ENCODE assay signal across 11 mouse cellular contexts in genomic region chr9:95598179-95598721, GRCm38 (mm10). TPM values are rescaled to one million over a fixed set of nuclear protein-coding genes. Genes with fewer than 3 reads are reported as not detected.
DNase-seq lines count a peak whose midpoint lies in the region; ATAC-seq and TF ChIP-seq lines count a peak whose summit lies in the region.
"Had no signal": no experiment of that assay in that cellular context is flagged by ENCODE, and none has a peak within 500 bp of the region (broad histone marks: within the 10 kb centered on the region; RNA-seq: fewer than 3 reads in every experiment).

No protein-coding gene starts in this region.

- no peaks in the 10 kb centered on the region for H3K9me3 ChIP-seq in midbrain, embryonic 13.5 days
- no peaks in the 10 kb centered on the region for H3K9me3 ChIP-seq in midbrain, embryonic 10.5 days (replicated peaks)
- no peaks in the 10 kb centered on the region for H3K9me3 ChIP-seq in intestine, postnatal 0 days (ENCODE audit: control insufficient read depth)
- no peaks in the 10 kb centered on the region for H3K9me3 ChIP-seq in stomach, embryonic 16.5 days (replicated peaks; ENCODE audit: control insufficient read depth, low read length)

- peak overlapping the region; percentile 6; the same call in 1 of the 2 replicates for H3K4me3 ChIP-seq in heart, adult 2 months
- no peak overlapping the region for H3K4me3 ChIP-seq in midbrain, embryonic 13.5 days (replicated peaks)
- H3K4me3 ChIP-seq in midbrain, embryonic 10.5 days = no peak overlapping the region
- peak overlapping the region; percentile 25 for H3K4me3 ChIP-seq in intestine, postnatal 0 days (ENCODE audit: low read depth, low read length)
- H3K4me3 ChIP-seq in stomach, embryonic 16.5 days (replicated peaks; ENCODE audit: low read length) = peak overlapping the region; percentile 11; the same call in 1 of the 2 replicates

- DNase-seq in heart, adult 2 months = no peak
- no peak for DNase-seq in heart, adult 8-10 months (ENCODE audit: low spot score)
- no peak for DNase-seq in midbrain, embryonic 10.5 days (ENCODE audit: low spot score)
- DNase-seq in left cerebral cortex, postnatal 10 days (ENCODE audit: extremely low spot score in 1 of 2, low spot score in 2 of 2) = no peak
- DNase-seq in adrenal gland, postnatal 10 days = no peak
- DNase-seq: cerebellum, postnatal 14 days; thymus, adult 2 months had no signal

- no peak overlapping the region for H3K27ac ChIP-seq in heart, adult 2 months
- H3K27ac ChIP-seq in midbrain, embryonic 13.5 days = no peak overlapping the region
- no peak overlapping the region for H3K27ac ChIP-seq in midbrain, embryonic 10.5 days (replicated peaks)
- H3K27ac ChIP-seq in intestine, postnatal 0 days (ENCODE audit: low read depth, low read length) = peak overlapping the region; percentile 78
- H3K27ac ChIP-seq in stomach, embryonic 16.5 days (ENCODE audit: low read length) = no peak overlapping the region

- TF ChIP-seq EP300 in heart, adult 2 months (IDR thresholded peaks at IDR 0.05; ENCODE audit: insufficient read depth, low read depth, low read length) = no peak

- ATAC-seq in midbrain, embryonic 13.5 days = no peak
- peak; percentile 53 for ATAC-seq in intestine, postnatal 0 days
- ATAC-seq in stomach, embryonic 16.5 days (ENCODE audit: insufficient read depth, low FRiP score) = no peak

- no peaks in the 10 kb centered on the region; the same call in 1 of the 2 replicates for H3K4me1 ChIP-seq in heart, adult 2 months (ENCODE audit: control insufficient read depth, insufficient read depth, low read length)
- H3K4me1 ChIP-seq in midbrain, embryonic 13.5 days (replicated peaks) = no peaks in the 10 kb centered on the region
- H3K4me1 ChIP-seq in midbrain, embryonic 10.5 days = no peaks in the 10 kb centered on the region
- H3K4me1 ChIP-seq in intestine, postnatal 0 days (replicated peaks; ENCODE audit: control insufficient read depth, insufficient read depth, low read length) = no peaks in the 10 kb centered on the region
- H3K4me1 ChIP-seq in stomach, embryonic 16.5 days (ENCODE audit: control insufficient read depth, insufficient read depth, low read length) = peaks cover 5% of the 10 kb centered on the region; the same call in 1 of the 2 replicates

- H3K36me3 ChIP-seq in heart, adult 2 months (ENCODE audit: control insufficient read depth, insufficient read depth, low read length) = no peaks in the 10 kb centered on the region
- no peaks in the 10 kb centered on the region for H3K36me3 ChIP-seq in midbrain, embryonic 13.5 days
- H3K36me3 ChIP-seq in midbrain, embryonic 10.5 days = no peaks in the 10 kb centered on the region
- H3K36me3 ChIP-seq in intestine, postnatal 0 days (ENCODE audit: control insufficient read depth, insufficient read depth) = no peaks in the 10 kb centered on the region
- H3K36me3 ChIP-seq in stomach, embryonic 16.5 days (ENCODE audit: control insufficient read depth, insufficient read depth, low read length) = no peaks in the 10 kb centered on the region

- H3K4me2 ChIP-seq in midbrain, embryonic 13.5 days (replicated peaks) = 0 out of 2 replicates have a peak overlapping the region, but pooled peaks have one; percentile 5
- peak overlapping the region; percentile 62 for H3K4me2 ChIP-seq in intestine, postnatal 0 days (replicated peaks; ENCODE audit: low read depth)
- H3K4me2 ChIP-seq in stomach, embryonic 16.5 days (ENCODE audit: low read depth, low read length) = peak overlapping the region; percentile 40

- H3K27me3 ChIP-seq in heart, adult 2 months (ENCODE audit: control insufficient read depth, insufficient read depth, low read length) = no peaks in the 10 kb centered on the region
- H3K27me3 ChIP-seq in midbrain, embryonic 13.5 days = no peaks in the 10 kb centered on the region
- H3K27me3 ChIP-seq in midbrain, embryonic 10.5 days (ENCODE audit: low read depth, poor library complexity, severe bottlenecking) = peaks cover 8% of the 10 kb centered on the region; the same call in 1 of the 2 replicates
- H3K27me3 ChIP-seq in intestine, postnatal 0 days (replicated peaks; ENCODE audit: control insufficient read depth, insufficient read depth, low read length) = no peaks in the 10 kb centered on the region
- peaks cover 7% of the 10 kb centered on the region; the same call in 1 of the 2 replicates for H3K27me3 ChIP-seq in stomach, embryonic 16.5 days (ENCODE audit: control insufficient read depth, insufficient read depth, low read length)

- no peak for TF ChIP-seq CTCF in heart, adult 2 months (IDR thresholded peaks at IDR 0.05)
- no peak for TF ChIP-seq CTCF in intestine, postnatal 0 days (IDR thresholded peaks at IDR 0.05; ENCODE audit: low read depth)

- TF ChIP-seq POLR2A in heart, adult 2 months (IDR thresholded peaks at IDR 0.05; ENCODE audit: insufficient read depth, low read depth, low read length) = no peak

- no peaks in the 10 kb centered on the region for H3K79me2 ChIP-seq in heart, adult 2 months (replicated peaks; ENCODE audit: control insufficient read depth, insufficient read depth, low read length)

- H3K9ac ChIP-seq in heart, adult 2 months (ENCODE audit: low read depth, low read length) = peak overlapping the region; percentile 19; the same call in 1 of the 2 replicates
- H3K9ac ChIP-seq in midbrain, embryonic 13.5 days (replicated peaks) = no peak overlapping the region
- H3K9ac ChIP-seq in intestine, postnatal 0 days (ENCODE audit: low read depth, low read length) = 0 out of 2 replicates have a peak overlapping the region, but pooled peaks have one; percentile 18
- no peak overlapping the region for H3K9ac ChIP-seq in stomach, embryonic 16.5 days (ENCODE audit: low read length)

- 44% methylated on average over 19 of the region's 19 CpGs for WGBS in heart, adult 2 months
- 60% methylated on average over 19 of the region's 19 CpGs for WGBS in midbrain, embryonic 13.5 days
- WGBS in midbrain, embryonic 10.5 days = 64% methylated on average over 19 of the region's 19 CpGs
- 29% methylated on average over 19 of the region's 19 CpGs for WGBS in intestine, postnatal 0 days
- WGBS in stomach, embryonic 16.5 days = 30% methylated on average over 19 of the region's 19 CpGs

- intact Hi-C loops in heart, adult 2 months (cut with DNase I) = loop anchor here (5.0 kb wide), 1 partner anchor 51 kb away; no protein-coding TSS in a partner anchor
- intact Hi-C loops in left cerebral cortex, postnatal 10 days (cut with DNase I) = no loop called here

RNA-seq across cellular contexts. Expression of gene Paqr9, which starts 38.8 kb away (rescaled TPM):
- 10 to 100 TPM; 38.5 to 42.5 TPM for total RNA-seq in heart, adult 2 months (2021)
- polyA plus RNA-seq in heart, adult 2 months (2012; rRNA removed) = 21.3 and 26.7 TPM in 2 replicates
- total RNA-seq in heart, adult 8-10 months (2022) = 10 to 100 TPM; 37.0 to 50.2 (median 46.8) TPM
- polyA plus RNA-seq in midbrain, embryonic 13.5 days (2015; fragmentation: Nextera tagmentation; extraction: Ambion mirVana) = 1.8 and 1.9 TPM in 2 replicates
- 0.17 and 0.19 TPM in 2 replicates for polyA plus RNA-seq in midbrain, embryonic 10.5 days (2016; fragmentation: Nextera tagmentation; extraction: Ambion mirVana)
- polyA plus RNA-seq in intestine, postnatal 0 days (2015; fragmentation: Nextera tagmentation; extraction: Ambion mirVana) = 22.1 and 23.2 TPM in 2 replicates
- polyA plus RNA-seq in stomach, embryonic 16.5 days (2015; fragmentation: Nextera tagmentation; extraction: Ambion mirVana) = 0.47 and 0.53 TPM in 2 replicates
- total RNA-seq in left cerebral cortex, postnatal 10 days (2021) = 10 to 100 TPM; 38.1 to 38.8 TPM
- total RNA-seq in adrenal gland, postnatal 10 days (2021) = 10 to 100 TPM; 21.5 to 27.4 TPM

RNA-seq across cellular contexts. Expression of gene Pcolce2, which starts 39.2 kb away (rescaled TPM):
- 10 to 100 TPM; 27.8 to 28.7 TPM for total RNA-seq in heart, adult 2 months (2021)
- polyA plus RNA-seq in heart, adult 2 months (2012; rRNA removed) = 3.0 and 3.9 TPM in 2 replicates
- 10 to 100 TPM; 22.1 to 29.5 (median 26.8) TPM for total RNA-seq in heart, adult 8-10 months (2022)
- polyA plus RNA-seq in midbrain, embryonic 13.5 days (2015; fragmentation: Nextera tagmentation; extraction: Ambion mirVana) = 1.8 and 2.5 TPM in 2 replicates
- 2.9 and 3.2 TPM in 2 replicates for polyA plus RNA-seq in midbrain, embryonic 10.5 days (2016; fragmentation: Nextera tagmentation; extraction: Ambion mirVana)
- 0.16 and 0.43 TPM in 2 replicates for polyA plus RNA-seq in intestine, postnatal 0 days (2015; fragmentation: Nextera tagmentation; extraction: Ambion mirVana)
- polyA plus RNA-seq in stomach, embryonic 16.5 days (2015; fragmentation: Nextera tagmentation; extraction: Ambion mirVana) = 0.44 and 0.88 TPM in 2 replicates
- 1 to 10 TPM; 1.9 to 2.0 TPM for total RNA-seq in left cerebral cortex, postnatal 10 days (2021)
- 1 to 10 TPM; 4.7 to 5.1 TPM for total RNA-seq in adrenal gland, postnatal 10 days (2021)
- total RNA-seq: neutrophil, adult 5-6 weeks had no signal

Comparison
In these comparisons a context has a peak if more than half of its experiments do, and no peak if none do; other contexts are left out.
1. H3K4me3 ChIP-seq: peak in heart, adult 2 months (single experiment), intestine, postnatal 0 days (single experiment) and stomach, embryonic 16.5 days (single experiment); none in midbrain, embryonic 13.5 days (single experiment) and midbrain, embryonic 10.5 days (single experiment).
2. H3K9ac ChIP-seq: peak in heart, adult 2 months (single experiment) and intestine, postnatal 0 days (single experiment); none in midbrain, embryonic 13.5 days (single experiment) and stomach, embryonic 16.5 days (single experiment).
3. H3K4me2 ChIP-seq: peak in every context shown above with its lines; median percentile 62 in intestine, postnatal 0 days; 40 in stomach, embryonic 16.5 days; 5 in midbrain, embryonic 13.5 days.